Mouse (Mus musculus) ES-Bruce4 (cell line): Measurements from ENCODE around the gene Cacnb2. TPM values are rescaled to one million over a fixed set of nuclear protein-coding genes. Genes with fewer than 3 reads are reported as not detected.

ENCODE experiments used
- H3K27ac ChIP-seq: 2 replicates; pipeline ENCODE4 v1.5.1; 2012; ENCODE audit warnings: low read length, inconsistent platforms; ENCODE audit not compliant: insufficient read depth
- H3K27me3 ChIP-seq: 2 replicates; pipeline ENCODE4 v1.6.1; 2012; ENCODE audit warnings: mild to moderate bottlenecking, low read length, inconsistent platforms; ENCODE audit not compliant: control insufficient read depth, poor library complexity, insufficient read depth, severe bottlenecking
- H3K36me3 ChIP-seq: 2 replicates; pipeline ENCODE4 v1.6.1; 2012; ENCODE audit warnings: inconsistent platforms, mild to moderate bottlenecking, low read length, moderate library complexity; ENCODE audit not compliant: control insufficient read depth, poor library complexity, insufficient read depth, severe bottlenecking
- H3K4me1 ChIP-seq: one replicate; pipeline ENCODE4 v1.8.1; 2011; ENCODE audit warnings: low read length; ENCODE audit not compliant: control insufficient read depth, insufficient read depth
- H3K4me3 ChIP-seq: 2 replicates; pipeline ENCODE4 v1.5.1; 2011; ENCODE audit warnings: low read depth, mild to moderate bottlenecking, low read length
- H3K9ac ChIP-seq: 2 replicates; pipeline ENCODE4 v1.6.1; 2012; ENCODE audit warnings: low read depth, mild to moderate bottlenecking, inconsistent platforms; ENCODE audit not compliant: poor library complexity, severe bottlenecking
- H3K9me3 ChIP-seq: replicated peaks from 2 replicates; pipeline ENCODE4 v1.6.1; 2012; ENCODE audit warnings: mild to moderate bottlenecking, low read length, inconsistent platforms; ENCODE audit not compliant: control insufficient read depth, poor library complexity, insufficient read depth, severe bottlenecking
- CTCF ChIP-seq: IDR thresholded peaks from one replicate; pipeline ENCODE4 v1.8.1; 2011; ENCODE audit warnings: low read depth, low read length
- EP300 ChIP-seq: IDR thresholded peaks from 2 replicates; pipeline ENCODE4 v1.6.1; 2011; ENCODE audit warnings: low read depth, low read length; ENCODE audit not compliant: insufficient read depth
- POLR2A ChIP-seq: IDR thresholded peaks from one replicate; pipeline ENCODE4 v1.8.1; 2011; ENCODE audit warnings: low read length; ENCODE audit not compliant: insufficient read depth
- polyA plus RNA-seq: library from polyadenylated mRNA; stranded (reverse); fragments of >200 nt; gene quantifications from 2 replicates; pipeline ENCODE4 v1.2.4, GENCODE M21; 2011; ENCODE audit warnings: low read depth; ENCODE audit not compliant: missing spikeins, insufficient read depth, insufficient read length

Cacnb2 gene
- polyA plus RNA-seq, 1 experiment: 2.2 TPM

DNA sequence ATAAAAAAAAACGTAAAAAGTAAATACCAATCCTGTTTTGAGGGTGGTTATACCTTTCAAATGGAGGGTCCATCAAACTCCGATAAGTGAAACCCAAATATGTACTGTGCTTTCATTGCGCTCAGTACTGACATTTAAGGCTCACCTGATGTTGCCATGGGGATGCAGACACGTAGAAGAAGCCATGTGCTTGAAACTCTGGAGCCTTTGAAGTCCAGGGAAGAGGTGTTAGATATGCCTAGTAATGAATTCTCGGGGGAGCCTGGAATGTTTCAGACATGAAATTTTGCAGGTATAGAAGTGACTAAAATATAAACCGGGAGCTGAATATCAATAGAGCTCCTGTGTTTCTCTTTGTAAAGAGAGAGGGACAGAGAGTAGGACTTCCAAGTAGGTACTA is 37.0 kb downstream of the Cacnb2 start:
- no peak overlapping the region for H3K9ac ChIP-seq
- no peaks in the 10 kb centered on the region; the same call in 1 of the 2 replicates for H3K27me3 ChIP-seq
- H3K4me3 ChIP-seq: no peak overlapping the region
- H3K36me3 ChIP-seq: no peaks in the 10 kb centered on the region
- no peaks in the 10 kb centered on the region for H3K9me3 ChIP-seq
- H3K27ac ChIP-seq: no peak overlapping the region
- no peak for TF ChIP-seq EP300
- no peak for TF ChIP-seq POLR2A
- no peak for TF ChIP-seq CTCF
- no peaks in the 10 kb centered on the region for H3K4me1 ChIP-seq

DNA sequence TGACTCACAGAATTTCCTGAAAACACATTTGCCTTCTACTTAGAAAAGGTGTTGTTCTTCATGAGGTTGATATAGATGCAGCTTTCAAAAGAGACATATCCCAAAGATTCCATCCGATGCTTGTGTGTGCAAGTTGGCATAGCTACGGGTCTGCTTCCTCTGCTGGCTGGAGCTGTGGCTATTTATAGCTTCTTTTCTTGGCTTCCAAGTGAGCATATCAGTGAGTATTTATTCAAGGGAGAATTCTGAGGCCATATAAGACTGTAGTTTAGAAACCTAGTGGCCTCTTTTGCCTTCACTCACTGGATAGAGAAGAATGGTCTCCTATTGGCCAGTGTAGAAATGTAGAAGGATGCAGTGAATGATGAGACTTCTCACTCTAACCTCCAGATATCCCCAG is 38.2 kb downstream of the Cacnb2 start:
- Histone ChIP-seq H3K9ac (no peak overlapping the region), H3K27ac (no peak overlapping the region), H3K9me3 (no peaks in the 10 kb centered on the region), H3K27me3 (no peaks in the 10 kb centered on the region; the same call in none of the 2 replicates), H3K36me3 (no peaks in the 10 kb centered on the region), H3K4me1 (no peaks in the 10 kb centered on the region), H3K4me3 (no peak overlapping the region)
- no peak for TF ChIP-seq CTCF
- TF ChIP-seq POLR2A: no peak
- TF ChIP-seq EP300: no peak

DNA sequence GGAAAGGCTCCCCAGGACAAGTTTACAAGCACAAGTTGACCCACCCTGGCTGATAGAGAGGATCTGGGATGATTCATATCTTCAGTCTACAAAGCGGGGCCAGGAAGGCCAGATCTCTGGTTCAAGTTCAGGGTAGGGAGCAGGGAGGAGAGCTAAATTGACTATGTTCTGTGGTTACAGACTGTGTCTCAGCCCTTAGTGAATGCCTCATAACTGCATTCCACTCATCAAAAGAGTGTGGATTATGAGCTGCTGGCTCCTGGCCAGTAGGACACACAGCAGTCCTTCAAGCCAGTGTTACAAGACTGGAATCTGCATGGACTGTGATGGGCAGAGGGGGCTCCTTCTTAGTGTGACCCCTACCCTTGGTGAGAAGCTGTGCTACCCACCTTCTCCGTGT is 48.4 kb downstream of the Cacnb2 start:
- H3K4me3 ChIP-seq: no peak overlapping the region
- no peaks in the 10 kb centered on the region for H3K27me3 ChIP-seq
- H3K27ac ChIP-seq: no peak overlapping the region
- H3K9ac ChIP-seq: no peak overlapping the region
- TF ChIP-seq CTCF: no peak
- no peak for TF ChIP-seq POLR2A
- no peak for TF ChIP-seq EP300
- H3K36me3 ChIP-seq: no peaks in the 10 kb centered on the region
- no peaks in the 10 kb centered on the region for H3K9me3 ChIP-seq
- no peaks in the 10 kb centered on the region for H3K4me1 ChIP-seq

DNA sequence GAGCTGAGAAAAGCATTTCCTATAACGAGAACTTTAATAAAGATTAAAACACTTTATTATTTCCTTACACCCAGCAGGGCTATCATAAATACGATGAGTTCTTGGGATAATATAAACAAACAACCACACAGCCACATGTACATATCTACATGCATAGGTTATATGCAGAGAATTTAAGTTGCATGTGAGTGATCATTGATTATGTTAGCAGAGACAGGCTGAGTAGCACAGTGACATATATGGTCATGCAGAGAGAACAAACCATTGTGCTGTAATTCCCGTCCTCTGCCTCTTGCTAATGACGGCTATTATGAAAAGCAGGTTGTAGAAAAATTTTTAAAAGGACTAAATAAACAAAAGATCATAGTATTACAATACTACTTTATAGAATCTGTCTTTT is 53.8 kb downstream of the Cacnb2 start:
- Histone ChIP-seq H3K27me3 (no peaks in the 10 kb centered on the region), H3K9me3 (no peaks in the 10 kb centered on the region), H3K4me1 (no peaks in the 10 kb centered on the region), H3K36me3 (no peaks in the 10 kb centered on the region), H3K4me3 (no peak overlapping the region), H3K9ac (no peak overlapping the region), H3K27ac (no peak overlapping the region)
- TF ChIP-seq EP300 (no peak), CTCF (no peak), POLR2A (no peak)

DNA sequence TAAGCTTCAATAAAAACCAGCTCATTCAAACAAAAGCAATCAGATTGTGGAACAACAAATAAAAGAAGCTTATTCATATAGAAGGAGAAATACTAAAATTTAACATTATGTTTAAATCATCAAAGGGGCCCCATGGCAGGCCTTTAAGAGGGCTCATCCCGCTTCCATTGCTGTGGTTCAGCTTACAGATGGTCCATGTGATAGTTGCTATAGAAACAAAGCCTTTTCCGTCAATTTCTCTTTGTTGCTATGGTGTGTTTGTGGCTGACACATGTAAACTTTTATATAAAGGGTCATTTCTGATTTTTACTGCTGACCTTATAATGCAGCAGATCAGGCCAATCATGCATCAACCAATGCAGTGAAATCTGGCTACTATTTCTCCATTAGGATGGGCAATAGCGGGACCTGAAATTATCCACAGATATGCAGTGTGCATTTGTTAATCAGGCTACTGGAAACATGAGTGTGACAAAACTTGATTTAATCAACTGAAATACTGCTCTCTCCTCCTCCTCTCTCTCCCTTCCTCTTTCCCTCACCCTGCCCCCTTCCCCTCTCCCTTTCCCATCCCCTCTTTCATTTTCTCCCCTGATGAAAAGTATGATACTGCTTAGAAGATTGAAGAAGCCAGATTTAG is 54.4 kb downstream of the Cacnb2 start:
- H3K27ac ChIP-seq: no peak overlapping the region
- H3K4me1 ChIP-seq: no peaks in the 10 kb centered on the region
- no peak overlapping the region for H3K4me3 ChIP-seq

DNA sequence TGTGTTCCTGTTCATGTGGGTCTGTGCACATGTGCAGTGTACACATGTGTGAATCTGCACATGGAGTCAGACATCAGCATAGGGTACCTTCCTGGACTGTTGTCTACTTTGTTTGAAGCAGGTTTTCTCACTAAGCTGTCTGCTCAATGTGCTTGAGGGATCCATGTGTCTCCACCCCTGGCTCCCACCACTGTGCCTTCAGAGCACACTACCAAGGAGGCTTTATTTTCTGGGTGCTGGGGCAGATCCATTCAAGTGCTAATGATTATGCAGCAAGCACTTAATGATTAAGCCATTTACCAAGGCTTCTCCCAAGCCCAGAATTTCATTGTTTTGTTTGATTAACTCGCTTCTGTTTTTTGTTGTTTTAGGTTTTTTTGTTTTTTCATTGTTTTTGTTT is 62.3 kb downstream of the Cacnb2 start:
- TF ChIP-seq EP300 (no peak), POLR2A (no peak), CTCF (no peak)
- H3K4me1 ChIP-seq: no peaks in the 10 kb centered on the region
- H3K27ac ChIP-seq: no peak overlapping the region
- no peak overlapping the region for H3K4me3 ChIP-seq
- no peaks in the 10 kb centered on the region for H3K36me3 ChIP-seq
- H3K27me3 ChIP-seq: no peaks in the 10 kb centered on the region
- H3K9ac ChIP-seq: no peak overlapping the region
- H3K9me3 ChIP-seq: 0 out of 2 replicates have a peak, but pooled peaks cover 3% of the 10 kb centered on the region

More for the DNA sequence above, 54.4 kb downstream of the Cacnb2 start:
- Histone ChIP-seq H3K36me3 (no peaks in the 10 kb centered on the region), H3K9me3 (no peaks in the 10 kb centered on the region), H3K9ac (no peak overlapping the region), H3K27me3 (no peaks in the 10 kb centered on the region)
- TF ChIP-seq POLR2A: no peak
- no peak for TF ChIP-seq EP300
- TF ChIP-seq CTCF: no peak
